Mouse (Mus musculus) midbrain, postnatal 0 days (tissue): ENCODE measurements around the gene Spop. TPM values are rescaled to one million over a fixed set of nuclear protein-coding genes. Genes with fewer than 3 reads are reported as not detected.

Experiments used
- ATAC-seq: fragments of 200-750 bp; cut with Nextera tagmentation; 2 replicates; pipeline ENCODE4 v1.8.0; 2017; ENCODE audit warnings: moderate number of reproducible peaks, mild to moderate bottlenecking, moderate TSS enrichment, moderate library complexity; ENCODE audit not compliant: low FRiP score
- DNase-seq: peaks from one replicate; pipeline ENCODE4 v3.0.0-alpha.2; 2015; ENCODE audit warnings: low spot score
- H3K27ac ChIP-seq: fragments of 300-500 bp; sonication (generic); 2 replicates; pipeline ENCODE4 v1.5.1; 2014; ENCODE audit warnings: low read depth, mild to moderate bottlenecking, low read length, mixed read lengths
- H3K27me3 ChIP-seq: fragments of 300-500 bp; sonication (generic); 2 replicates; pipeline ENCODE4 v1.6.1; 2014; ENCODE audit warnings: low read length, control low read depth, mixed read lengths; ENCODE audit not compliant: insufficient read depth
- H3K36me3 ChIP-seq: fragments of 300-500 bp; sonication (generic); 2 replicates; pipeline ENCODE4 v1.6.1; 2014; ENCODE audit warnings: low read length, control low read depth, mixed read lengths; ENCODE audit not compliant: insufficient read depth
- H3K4me1 ChIP-seq: fragments of 300-500 bp; sonication (generic); 2 replicates; pipeline ENCODE4 v1.6.1; 2014; ENCODE audit warnings: mild to moderate bottlenecking, control low read depth, antibody characterized with exemption, low read length, mixed read lengths; ENCODE audit not compliant: insufficient read depth
- H3K4me2 ChIP-seq: fragments of 300-500 bp; sonication (generic); 2 replicates; pipeline ENCODE4 v1.6.1; 2014; ENCODE audit warnings: low read depth, mild to moderate bottlenecking, low read length, mixed read lengths; ENCODE audit not compliant: poor library complexity, severe bottlenecking
- H3K4me3 ChIP-seq: fragments of 300-500 bp; sonication (generic); 2 replicates; pipeline ENCODE4 v1.5.1; 2014; ENCODE audit warnings: low read depth, mild to moderate bottlenecking, low read length, moderate library complexity
- H3K9ac ChIP-seq: fragments of 300-500 bp; sonication (generic); replicated peaks from 2 replicates; pipeline ENCODE4 v1.6.1; 2014; ENCODE audit warnings: mild to moderate bottlenecking, low read length, moderate library complexity, mixed read lengths; ENCODE audit not compliant: poor library complexity, severe bottlenecking
- H3K9me3 ChIP-seq: fragments of 300-500 bp; sonication (generic); 2 replicates; pipeline ENCODE4 v1.6.1; 2016; ENCODE audit warnings: low read length, control low read depth
- CTCF ChIP-seq: IDR thresholded peaks from 2 replicates; pipeline ENCODE4 v1.5.1; 2016; ENCODE audit warnings: antibody characterized with exemption, mild to moderate bottlenecking
- WGBS: fragments of 180-500 bp; shearing (Covaris S2); extraction: QIAGEN DNeasy Blood & Tissue Kit; methylation state at CpG from one replicate; pipeline ENCODE4 v1.1.7; 2014; 5-methylcytosine and 5-hydroxymethylcytosine counted together
- polyA plus RNA-seq: library from polyadenylated mRNA; unstranded; fragments of >200 nt; fragmentation: Nextera tagmentation; extraction: Ambion mirVana; gene quantifications from 2 replicates; pipeline ENCODE4 v1.2.1, GENCODE M21; 2015
- total RNA-seq: library from RNA; depleted of rRNA; stranded (reverse); fragments of >200 nt; gene quantifications from 2 replicates; pipeline ENCODE4 v1.2.3, GENCODE M21; 2014

The Spop gene
- total and polyA plus RNA-seq, 2 experiments from 2014 or later, result 54.3 to 231 TPM

GRCm38 (mm10) chr11:95517162-95517561 lies 103.3 kb downstream of the Spop start:
- no peak for ATAC-seq
- TF ChIP-seq CTCF, result no peak
- DNase-seq, result no peak
- Histone ChIP-seq H3K27me3 (peaks cover 16% of the 10 kb centered on the region), H3K36me3 (no peaks in the 10 kb centered on the region), H3K27ac (no peak overlapping the region), H3K4me1 (no peaks in the 10 kb centered on the region), H3K9ac (no peak overlapping the region), H3K4me3 (no peak overlapping the region), H3K4me2 (no peak overlapping the region), H3K9me3 (no peaks in the 10 kb centered on the region)
- WGBS, result 58% methylated on average over 6 of the region's 6 CpGs

DNA sequence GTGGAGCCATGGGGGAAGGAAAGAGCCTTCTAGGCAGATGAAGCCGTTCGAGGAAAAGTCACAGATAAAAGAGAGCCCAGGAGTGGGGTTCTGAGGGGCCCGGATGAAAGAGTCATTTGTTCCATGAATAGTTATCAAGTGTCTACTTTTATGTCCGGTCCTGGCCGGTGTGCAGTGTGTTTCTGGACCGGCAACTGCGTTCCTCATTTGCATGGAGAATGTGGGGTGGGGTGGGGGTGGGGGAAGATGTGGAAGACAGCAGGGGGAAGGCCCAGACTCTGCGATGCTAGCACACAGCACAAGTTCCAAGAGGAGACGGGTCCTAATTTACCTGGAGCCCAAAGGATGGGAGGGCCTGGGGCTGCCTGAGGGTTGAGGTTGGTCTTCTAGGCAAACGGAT lies 105.4 kb downstream of the Spop start:
- ATAC-seq, result no peak
- DNase-seq, result no peak
- TF ChIP-seq CTCF, result no peak
- no peak overlapping the region for H3K4me3 ChIP-seq
- peaks cover 5% of the 10 kb centered on the region for H3K27me3 ChIP-seq
- no peak overlapping the region for H3K4me2 ChIP-seq
- no peaks in the 10 kb centered on the region for H3K36me3 ChIP-seq
- H3K9me3 ChIP-seq, result no peaks in the 10 kb centered on the region
- no peak overlapping the region for H3K9ac ChIP-seq
- no peaks in the 10 kb centered on the region for H3K4me1 ChIP-seq
- no peak overlapping the region for H3K27ac ChIP-seq
- 55% methylated on average over 10 of the region's 10 CpGs for WGBS

DNA sequence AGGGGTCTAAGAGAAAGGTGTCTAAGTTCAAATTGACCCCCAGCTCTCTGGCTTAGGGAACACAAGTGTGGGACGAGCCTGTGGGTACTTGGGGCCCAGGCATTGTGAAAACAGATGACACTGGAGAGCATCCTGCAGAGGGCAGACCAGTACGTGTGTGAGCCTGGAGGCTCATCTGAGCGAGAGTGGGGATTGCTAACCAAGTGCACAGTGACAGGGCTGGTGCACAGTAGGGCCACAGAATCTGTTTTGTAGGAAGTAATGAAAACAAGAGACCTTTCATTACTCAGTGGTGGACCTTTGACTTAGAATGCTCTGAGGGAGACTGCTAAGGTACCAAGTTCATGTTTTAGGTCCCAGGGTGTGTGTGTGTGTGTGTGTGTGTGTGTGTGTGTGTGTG lies 106.1 kb downstream of the Spop start:
- H3K4me2 ChIP-seq, result no peak overlapping the region
- H3K27me3 ChIP-seq, result peaks cover 5% of the 10 kb centered on the region
- no peak overlapping the region for H3K27ac ChIP-seq
- 56% methylated on average over 3 of the region's 3 CpGs for WGBS
- H3K9me3 ChIP-seq, result no peaks in the 10 kb centered on the region
- no peak overlapping the region for H3K4me3 ChIP-seq
- TF ChIP-seq CTCF, result peak; percentile 37
- ATAC-seq (no peak), DNase-seq (no peak)
- no peak overlapping the region for H3K9ac ChIP-seq
- H3K4me1 ChIP-seq, result no peaks in the 10 kb centered on the region
- H3K36me3 ChIP-seq, result no peaks in the 10 kb centered on the region

- DNase-seq (peak; percentile 92), ATAC-seq (peak; percentile 74)
- Histone ChIP-seq H3K9ac (no peak overlapping the region), H3K4me2 (peak overlapping the region; percentile 29; the same call in 1 of the 2 replicates), H3K36me3 (no peaks in the 10 kb centered on the region), H3K27me3 (no peaks in the 10 kb centered on the region; the same call in 1 of the 2 replicates), H3K4me3 (peak overlapping the region; percentile 1; the same call in 1 of the 2 replicates), H3K27ac (no peak overlapping the region), H3K4me1 (no peaks in the 10 kb centered on the region), H3K9me3 (no peaks in the 10 kb centered on the region)
- 3% methylated on average over 27 of the region's 27 CpGs for WGBS
- TF ChIP-seq CTCF, result peak; percentile 99
Observed at GRCm38 (mm10) chr11:95520456-95521072, 106.7 kb downstream of the Spop start.

GRCm38 (mm10) chr11:95521563-95521962 lies 107.7 kb downstream of the Spop start:
- no peaks in the 10 kb centered on the region for H3K9me3 ChIP-seq
- ATAC-seq (0 out of 2 replicates have a peak, but pooled peaks have one; percentile 41), DNase-seq (peak; percentile 82)
- WGBS, result under 1% methylated on average over 13 of the region's 13 CpGs
- H3K36me3 ChIP-seq, result no peaks in the 10 kb centered on the region
- peak; percentile 95 for TF ChIP-seq CTCF
- no peak overlapping the region for H3K4me3 ChIP-seq
- H3K27ac ChIP-seq, result no peak overlapping the region
- H3K4me1 ChIP-seq, result no peaks in the 10 kb centered on the region
- peak overlapping the region; percentile 29 for H3K4me2 ChIP-seq
- H3K27me3 ChIP-seq, result no peaks in the 10 kb centered on the region
- no peak overlapping the region for H3K9ac ChIP-seq

DNA sequence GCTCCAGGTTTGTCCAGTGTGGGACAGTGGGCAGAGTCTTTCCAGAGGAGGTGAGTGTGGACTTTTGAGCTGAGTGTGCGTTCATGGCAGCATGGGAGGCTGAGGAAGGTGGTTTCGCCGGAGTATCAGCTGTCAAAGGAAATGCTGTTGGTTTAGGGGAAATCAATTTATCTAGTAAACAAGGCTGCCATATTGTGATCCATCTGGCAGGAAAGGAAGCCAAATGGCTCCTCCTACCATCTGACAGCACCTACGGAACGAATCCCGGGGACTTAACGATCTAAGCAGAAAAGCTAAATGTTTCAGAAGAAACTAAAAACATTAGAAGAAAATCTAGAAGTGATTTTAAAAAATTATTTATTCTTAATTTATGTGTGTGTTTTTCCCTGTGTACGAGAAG lies 113.4 kb downstream of the Spop start:
- ATAC-seq (no peak), DNase-seq (no peak)
- Histone ChIP-seq H3K4me3 (no peak overlapping the region), H3K4me1 (no peaks in the 10 kb centered on the region), H3K27ac (no peak overlapping the region), H3K27me3 (no peaks in the 10 kb centered on the region), H3K36me3 (no peaks in the 10 kb centered on the region), H3K9me3 (no peaks in the 10 kb centered on the region), H3K4me2 (no peak overlapping the region), H3K9ac (no peak overlapping the region)
- WGBS, result 89% methylated on average over 8 of the region's 8 CpGs
- no peak for TF ChIP-seq CTCF
